ENCODE assay signal across 19 mouse cellular contexts in genomic region chr2:136600651-136601170, GRCm38 (mm10).
DNase-seq lines count a peak whose midpoint lies in the region; TF ChIP-seq lines count a peak whose summit lies in the region.
"Had no signal": no experiment of that assay in that cellular context is flagged by ENCODE, and none has a peak within 500 bp of the region (broad histone marks: within the 10 kb centered on the region; RNA-seq: fewer than 3 reads in every experiment).

No protein-coding gene starts in this region.

- TF ChIP-seq POLR2A in testis, adult 2 months (IDR thresholded peaks at IDR 0.05; ENCODE audit: control insufficient read depth, low read depth, low read length) = no peak

- no peaks in the 10 kb centered on the region for H3K36me3 ChIP-seq in testis, adult 2 months (ENCODE audit: control insufficient read depth, insufficient read depth, low read length)
- H3K36me3 ChIP-seq: forebrain, embryonic 10.5 days; hindbrain, embryonic 10.5 days had no signal

- no peaks in the 10 kb centered on the region for H3K27me3 ChIP-seq in testis, adult 2 months (ENCODE audit: control insufficient read depth, insufficient read depth, low read length)
- H3K27me3 ChIP-seq: forebrain, embryonic 13.5 days had no signal

- peak overlapping the region; percentile 1; the same call in 1 of the 2 replicates for H3K4me3 ChIP-seq in testis, adult 2 months (ENCODE audit: control insufficient read depth, low read depth, low read length)
- H3K4me3 ChIP-seq: forebrain, embryonic 10.5 days; forebrain, embryonic 13.5 days; gastrocnemius, adult 2 months; hindbrain, embryonic 10.5 days had no signal

- no peak overlapping the region for H3K27ac ChIP-seq in testis, adult 2 months (ENCODE audit: control insufficient read depth, insufficient read depth, low read depth, low read length)
- H3K27ac ChIP-seq: forebrain, embryonic 10.5 days; forebrain, embryonic 13.5 days; gastrocnemius, adult 2 months; hindbrain, embryonic 10.5 days; hindbrain, embryonic 14.5 days had no signal

- H3K4me1 ChIP-seq in testis, adult 2 months (ENCODE audit: control insufficient read depth, insufficient read depth, low read length) = no peaks in the 10 kb centered on the region
- H3K4me1 ChIP-seq: forebrain, embryonic 10.5 days; forebrain, embryonic 13.5 days; hindbrain, embryonic 10.5 days had no signal

- DNase-seq in adrenal gland, adult (ENCODE audit: inconsistent age in 2 of 2, low spot score in 1 of 2) = peak; percentile 23 to 79
- DNase-seq in adrenal gland, postnatal 25 days = no peak
- DNase-seq in heart, adult 8-10 months (ENCODE audit: low spot score) = peak; percentile 5
- no peak for DNase-seq in heart, postnatal 4 days
- DNase-seq in testis, postnatal 14 days (ENCODE audit: low spot score) = no peak
- DNase-seq in brain, adult 2 months (ENCODE audit: low read depth, low spot score) = peak; percentile 48
- no peak for DNase-seq in layer of hippocampus, adult 9-11 months
- DNase-seq: cerebellum, adult 11-12 months; cerebellum, adult 8-10 months; cerebellum, postnatal 10 days; cerebellum, postnatal 36 days; gastrocnemius, adult 2 months; gastrocnemius, postnatal 14 days; kidney, adult 2 months had no signal

- no peak for TF ChIP-seq CTCF in testis, adult 2 months (IDR thresholded peaks at IDR 0.05; ENCODE audit: control insufficient read depth, insufficient read depth, insufficient replicate concordance, low read depth, low read length)

Comparison
In these comparisons a context has a peak if more than half of its experiments do, and no peak if none do; other contexts are left out.
1. DNase-seq: peak in adrenal gland, adult (2 of 2), heart, adult 8-10 months (single experiment) and brain, adult 2 months (single experiment); none in adrenal gland, postnatal 25 days (single experiment), heart, postnatal 4 days (single experiment), testis, postnatal 14 days (single experiment) and layer of hippocampus, adult 9-11 months (single experiment).